Mouse (Mus musculus) limb, embryonic 11.5 days (tissue): ENCODE data around the gene AW011738. TPM values are rescaled to one million over a fixed set of nuclear protein-coding genes. Genes with fewer than 3 reads are reported as not detected.
A peak's percentile ranks its signal among the peaks of the same experiment; 100 is the strongest.

Experiments used
- ATAC-seq: fragments of 200-750 bp; cut with Nextera tagmentation; 2 replicates; pipeline ENCODE4 v1.8.0; 2017; ENCODE audit warnings: low read depth; ENCODE audit not compliant: insufficient number of reproducible peaks, low FRiP score, low TSS enrichment
- DNase-seq: peaks from one replicate; pipeline ENCODE4 v3.0.0-alpha.2; 2015; ENCODE audit warnings: low spot score
- H3K27ac ChIP-seq: fragments of 300-500 bp; sonication (generic); replicated peaks from 2 replicates; pipeline ENCODE4 v1.5.1; 2014; ENCODE audit warnings: low read depth, mild to moderate bottlenecking, low read length
- H3K27me3 ChIP-seq: fragments of 300-500 bp; sonication (generic); 2 replicates; pipeline ENCODE4 v1.6.1; 2014; ENCODE audit warnings: mild to moderate bottlenecking, low read length, mixed read lengths; ENCODE audit not compliant: control insufficient read depth, insufficient read depth
- H3K36me3 ChIP-seq: fragments of 300-500 bp; sonication (generic); 2 replicates; pipeline ENCODE4 v1.6.1; 2014; ENCODE audit warnings: mild to moderate bottlenecking, low read length, moderate library complexity, mixed read lengths; ENCODE audit not compliant: control insufficient read depth, insufficient read depth
- H3K4me1 ChIP-seq: fragments of 300-500 bp; sonication (generic); 2 replicates; pipeline ENCODE4 v1.6.1; 2014; ENCODE audit warnings: low read length, mixed read lengths; ENCODE audit not compliant: control insufficient read depth, insufficient read depth
- H3K4me2 ChIP-seq: fragments of 300-500 bp; sonication (generic); 2 replicates; pipeline ENCODE4 v1.6.1; 2014; ENCODE audit warnings: low read depth, mild to moderate bottlenecking, moderate library complexity; ENCODE audit not compliant: severe bottlenecking
- H3K4me3 ChIP-seq: fragments of 300-500 bp; sonication (generic); 2 replicates; pipeline ENCODE4 v1.5.1; 2014; ENCODE audit warnings: low read depth, low read length
- H3K9ac ChIP-seq: fragments of 300-500 bp; sonication (generic); 2 replicates; pipeline ENCODE4 v1.6.1; 2014; ENCODE audit warnings: mild to moderate bottlenecking, low read length
- H3K9me3 ChIP-seq: fragments of 300-500 bp; sonication (generic); 2 replicates; pipeline ENCODE4 v1.6.1; 2016; ENCODE audit warnings: low read length; ENCODE audit not compliant: control insufficient read depth
- WGBS: fragments of 180-500 bp; shearing (Covaris S2); extraction: QIAGEN DNeasy Blood & Tissue Kit; methylation state at CpG from one replicate; pipeline ENCODE4 v1.1.7; 2014; 5-methylcytosine and 5-hydroxymethylcytosine counted together
- polyA plus RNA-seq: library from polyadenylated mRNA; unstranded; fragments of >200 nt; fragmentation: Nextera tagmentation; extraction: Ambion mirVana; gene quantifications from 2 replicates; pipeline ENCODE4 v1.2.1, GENCODE M21; 2014

Gene AW011738
- polyA plus RNA-seq, 1 experiment from 2014 or later = 0.28 TPM

- no peak overlapping the region; the same call in 1 of the 2 replicates for H3K27ac ChIP-seq
- ATAC-seq = no peak
- H3K36me3 ChIP-seq = peaks cover 40% of the 10 kb centered on the region
- 25% methylated on average over 55 of the region's 60 CpGs for WGBS
- no peaks in the 10 kb centered on the region for H3K27me3 ChIP-seq
- peak; percentile 56 for DNase-seq
- peak overlapping the region; percentile 75 for H3K9ac ChIP-seq
- H3K4me2 ChIP-seq = peak overlapping the region; percentile 52
- H3K4me3 ChIP-seq = peak overlapping the region; percentile 91
- no peaks in the 10 kb centered on the region for H3K9me3 ChIP-seq
- H3K4me1 ChIP-seq = peaks cover 6% of the 10 kb centered on the region
Observed at GRCm38 (mm10) chr4:156236651-156237447, 33.7 kb downstream of the AW011738 start.

DNA sequence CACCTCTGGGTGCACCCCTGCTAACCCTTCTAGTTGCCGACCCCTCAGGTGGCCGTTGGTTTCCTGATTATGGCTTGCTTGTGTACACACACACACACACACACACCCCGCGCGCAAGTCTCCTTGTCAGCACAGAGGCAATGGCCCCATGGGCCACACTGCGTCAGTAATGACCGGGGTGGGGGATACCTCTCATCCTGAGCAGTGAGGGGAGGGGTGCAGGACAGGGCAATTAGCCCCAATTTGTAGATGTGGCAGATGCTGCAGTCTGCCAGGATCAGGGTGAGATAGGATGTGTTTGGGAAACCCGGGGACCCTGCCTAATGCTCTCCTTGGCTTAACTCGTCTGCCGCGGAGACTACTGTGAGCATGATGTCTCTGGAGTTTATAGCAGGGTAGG is 46.5 kb downstream of the AW011738 start:
- no peaks in the 10 kb centered on the region for H3K9me3 ChIP-seq
- H3K4me1 ChIP-seq = no peaks in the 10 kb centered on the region
- DNase-seq (no peak), ATAC-seq (no peak; the same call in 1 of the 2 replicates)
- H3K27ac ChIP-seq = no peak overlapping the region
- H3K9ac ChIP-seq = no peak overlapping the region
- no peak overlapping the region for H3K4me2 ChIP-seq
- 64% methylated on average over 11 of the region's 11 CpGs for WGBS
- H3K36me3 ChIP-seq = peaks cover 16% of the 10 kb centered on the region; the same call in 1 of the 2 replicates
- H3K27me3 ChIP-seq = peaks cover 14% of the 10 kb centered on the region
- no peak overlapping the region for H3K4me3 ChIP-seq

DNA sequence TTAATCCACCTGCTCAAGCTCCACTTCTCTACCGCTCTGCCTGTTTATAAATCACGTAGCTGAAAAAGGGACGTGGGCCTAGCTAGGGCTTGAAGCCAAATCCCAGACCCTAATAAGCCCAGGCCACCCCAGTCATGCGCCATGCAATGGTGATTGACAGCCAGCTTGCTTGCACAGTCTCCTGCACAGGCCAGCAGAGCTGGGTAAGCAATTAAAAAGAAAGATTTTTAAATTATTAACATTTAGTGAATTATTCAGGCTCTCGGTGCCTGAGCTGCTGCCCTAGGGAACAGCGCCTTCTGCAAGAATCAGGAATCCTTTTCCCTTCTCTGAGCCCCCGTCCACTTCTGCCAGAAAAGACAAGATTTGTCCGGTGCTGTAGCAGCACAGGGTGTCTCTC is 48.0 kb downstream of the AW011738 start:
- no peak overlapping the region for H3K27ac ChIP-seq
- H3K9ac ChIP-seq = no peak overlapping the region
- no peak overlapping the region for H3K4me3 ChIP-seq
- H3K9me3 ChIP-seq = no peaks in the 10 kb centered on the region
- ATAC-seq = no peak
- peaks cover 11% of the 10 kb centered on the region; the same call in 1 of the 2 replicates for H3K36me3 ChIP-seq
- no peak overlapping the region for H3K4me2 ChIP-seq
- peaks cover 24% of the 10 kb centered on the region for H3K27me3 ChIP-seq
- 76% methylated on average over 8 of the region's 8 CpGs for WGBS
- DNase-seq = no peak
- no peaks in the 10 kb centered on the region for H3K4me1 ChIP-seq

- ATAC-seq (no peak), DNase-seq (no peak)
- no peaks in the 10 kb centered on the region for H3K4me1 ChIP-seq
- no peak overlapping the region for H3K27ac ChIP-seq
- no peak overlapping the region for H3K4me2 ChIP-seq
- no peaks in the 10 kb centered on the region for H3K9me3 ChIP-seq
- H3K9ac ChIP-seq = no peak overlapping the region
- peaks cover 5% of the 10 kb centered on the region; the same call in 1 of the 2 replicates for H3K36me3 ChIP-seq
- no peak overlapping the region for H3K4me3 ChIP-seq
- 30% methylated on average over 7 of the region's 7 CpGs for WGBS
- peaks cover 24% of the 10 kb centered on the region for H3K27me3 ChIP-seq
Observed at GRCm38 (mm10) chr4:156252140-156252539, 49.0 kb downstream of the AW011738 start.

DNA sequence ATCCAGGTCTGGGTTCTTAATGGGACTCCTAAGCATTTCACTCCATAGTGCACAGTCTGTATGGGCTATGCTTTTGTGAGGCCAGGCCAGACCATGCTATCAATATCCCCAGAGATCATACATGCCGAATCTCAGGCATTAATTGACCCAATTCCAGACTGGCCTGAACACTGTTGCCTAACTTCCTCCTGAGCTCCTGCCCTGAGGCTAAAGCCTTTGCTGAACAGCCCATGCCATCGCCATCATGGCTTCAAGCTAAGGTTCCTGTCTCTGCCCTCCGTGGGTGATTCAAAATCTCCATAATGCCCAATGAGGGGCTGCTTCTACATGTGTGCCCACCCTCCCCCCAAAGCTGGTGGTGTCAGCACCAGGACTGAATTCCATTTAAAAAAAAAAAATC is 49.5 kb downstream of the AW011738 start:
- DNase-seq (no peak), ATAC-seq (0 out of 2 replicates have a peak, but pooled peaks have one; percentile 9)
- Histone ChIP-seq H3K9me3 (no peaks in the 10 kb centered on the region), H3K4me1 (no peaks in the 10 kb centered on the region), H3K4me3 (no peak overlapping the region), H3K4me2 (no peak overlapping the region), H3K27me3 (peaks cover 24% of the 10 kb centered on the region), H3K27ac (no peak overlapping the region), H3K36me3 (peaks cover 4% of the 10 kb centered on the region; the same call in 1 of the 2 replicates), H3K9ac (no peak overlapping the region)
- 39% methylated on average over 3 of the region's 3 CpGs for WGBS

DNA sequence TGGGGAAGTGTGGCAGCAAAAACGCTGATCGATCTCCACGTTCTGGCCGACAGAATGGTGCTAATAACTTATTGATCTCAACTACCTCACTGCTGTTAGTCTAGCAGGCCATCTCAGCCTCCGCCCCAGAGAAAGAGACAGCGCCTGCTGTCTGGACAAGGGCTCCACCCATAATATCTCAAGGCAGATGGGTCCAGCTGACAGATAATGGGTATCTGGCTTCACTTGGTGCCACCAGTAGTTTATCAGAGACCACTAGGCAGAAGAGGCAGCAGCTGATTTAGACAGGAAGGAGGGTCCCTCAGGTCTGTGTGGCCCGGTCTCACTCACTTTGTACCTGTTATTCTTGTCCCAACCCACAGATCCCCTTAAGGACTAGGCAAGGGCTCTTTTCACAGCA is 49.9 kb downstream of the AW011738 start:
- Histone ChIP-seq H3K4me3 (no peak overlapping the region), H3K4me2 (no peak overlapping the region), H3K27me3 (peaks cover 24% of the 10 kb centered on the region), H3K36me3 (peaks cover 4% of the 10 kb centered on the region; the same call in 1 of the 2 replicates), H3K9me3 (no peaks in the 10 kb centered on the region), H3K9ac (no peak overlapping the region), H3K4me1 (no peaks in the 10 kb centered on the region), H3K27ac (no peak overlapping the region)
- no peak for DNase-seq
- no peak for ATAC-seq
- 42% methylated on average over 7 of the region's 7 CpGs for WGBS

DNA sequence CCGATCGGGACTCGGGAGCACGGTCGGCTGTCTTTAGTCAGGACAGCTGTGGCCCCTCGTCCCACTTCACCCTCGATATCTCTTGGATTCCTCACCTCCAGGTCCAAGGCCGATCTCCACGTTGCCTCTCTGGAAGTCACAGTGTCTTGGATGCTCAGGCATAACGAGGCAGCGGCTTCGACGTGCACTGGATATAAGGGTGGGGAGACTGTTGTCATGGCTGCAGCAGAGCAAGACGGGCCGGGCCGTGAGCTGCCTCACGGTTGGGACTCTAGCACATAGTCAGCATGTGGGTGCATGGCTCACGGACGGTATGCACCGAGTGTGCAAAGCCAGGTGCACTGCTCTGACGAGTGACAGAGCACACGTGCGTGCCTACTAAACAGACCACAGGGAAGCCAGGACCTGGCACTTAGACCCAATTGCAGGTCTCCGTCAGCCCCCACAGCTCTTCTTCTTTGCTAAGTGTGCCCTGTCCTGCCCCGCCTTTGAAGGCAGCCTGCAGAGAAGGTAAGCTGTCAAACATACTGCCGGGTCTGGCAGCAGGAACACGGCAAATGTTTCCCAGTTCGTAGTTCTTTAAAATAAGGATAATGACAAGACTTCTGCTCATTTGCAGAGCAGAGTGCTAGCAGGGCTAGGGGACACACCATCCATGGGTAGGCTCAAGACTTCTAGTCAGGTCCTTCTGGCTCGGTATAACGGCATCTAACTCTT is 51.4 kb downstream of the AW011738 start:
- no peaks in the 10 kb centered on the region for H3K36me3 ChIP-seq
- peak; percentile 66 for ATAC-seq
- no peak overlapping the region for H3K27ac ChIP-seq
- H3K4me2 ChIP-seq = no peak overlapping the region
- H3K4me3 ChIP-seq = 0 out of 2 replicates have a peak overlapping the region, but pooled peaks have one; percentile 3
- H3K27me3 ChIP-seq = peaks cover 24% of the 10 kb centered on the region
- no peak overlapping the region for H3K9ac ChIP-seq
- DNase-seq = peak; percentile 56
- H3K4me1 ChIP-seq = no peaks in the 10 kb centered on the region
- H3K9me3 ChIP-seq = no peaks in the 10 kb centered on the region
- WGBS = 2% methylated on average over 25 of the region's 30 CpGs
